Mouse (Mus musculus): Measurements from ENCODE around the gene Dclk1. TPM values are rescaled to one million over a fixed set of nuclear protein-coding genes. Genes with fewer than 3 reads are reported as not detected.
A peak's percentile ranks its signal among the peaks of the same experiment; 100 is the strongest.

Gene Dclk1
- polyA plus RNA-seq, 2 experiments from 2014 or later = 0.12 to 0.87 TPM

GRCm38 (mm10) chr3:55520240-55521180 lies 278.3 kb downstream of the Dclk1 start:
- peak; percentile 62 for ATAC-seq

- no peak for ATAC-seq
Observed at GRCm38 (mm10) chr3:55521776-55522175, 279.6 kb downstream of the Dclk1 start.

- no peak for ATAC-seq
Observed at GRCm38 (mm10) chr3:55523224-55523623, 281.1 kb downstream of the Dclk1 start.

GRCm38 (mm10) chr3:55523735-55524477 lies 281.7 kb downstream of the Dclk1 start:
- ATAC-seq = no peak

- no peak for ATAC-seq
Observed at GRCm38 (mm10) chr3:55524491-55525195, 282.5 kb downstream of the Dclk1 start.

- no peak for ATAC-seq
Observed at GRCm38 (mm10) chr3:55526470-55526869, 284.3 kb downstream of the Dclk1 start.

- no peak for ATAC-seq
Observed at GRCm38 (mm10) chr3:55527566-55527965, 285.4 kb downstream of the Dclk1 start.

GRCm38 (mm10) chr3:55528012-55528411 lies 285.8 kb downstream of the Dclk1 start:
- ATAC-seq = no peak

GRCm38 (mm10) chr3:55529414-55529813 lies 287.2 kb downstream of the Dclk1 start:
- no peak for ATAC-seq

GRCm38 (mm10) chr3:55531204-55532044 lies 289.3 kb downstream of the Dclk1 start:
- ATAC-seq = no peak

GRCm38 (mm10) chr3:55532175-55532973 lies 290.2 kb downstream of the Dclk1 start:
- ATAC-seq = no peak

GRCm38 (mm10) chr3:55535591-55536200 lies 293.5 kb downstream of the Dclk1 start:
- no peak for ATAC-seq

GRCm38 (mm10) chr3:55536901-55537300 lies 294.7 kb downstream of the Dclk1 start:
- ATAC-seq = no peak

GRCm38 (mm10) chr3:55537714-55538113 lies 295.6 kb downstream of the Dclk1 start:
- ATAC-seq = no peak

GRCm38 (mm10) chr3:55539400-55539799 lies 297.2 kb downstream of the Dclk1 start:
- no peak for ATAC-seq

- no peak for ATAC-seq
Observed at GRCm38 (mm10) chr3:55539811-55540293, 297.7 kb downstream of the Dclk1 start.

GRCm38 (mm10) chr3:55540406-55541140 lies 298.4 kb downstream of the Dclk1 start:
- no peak for ATAC-seq

- no peak for ATAC-seq
Observed at GRCm38 (mm10) chr3:55541799-55542198, 299.6 kb downstream of the Dclk1 start.

GRCm38 (mm10) chr3:55542310-55542709 lies 300.1 kb downstream of the Dclk1 start:
- ATAC-seq = no peak

GRCm38 (mm10) chr3:55542947-55543346 lies 300.8 kb downstream of the Dclk1 start:
- ATAC-seq = no peak

Measured in activated CD4-positive, CD25-positive, alpha-beta regulatory T cell, adult 4 months (primary cell).